Mouse (Mus musculus): Measurements from ENCODE around the gene Lmbr1l. TPM values are rescaled to one million over a fixed set of nuclear protein-coding genes. Genes with fewer than 3 reads are reported as not detected.

The Lmbr1l gene
- polyA plus RNA-seq, 1 experiment from 2014 or later = 6.2 TPM

GRCm38 (mm10) chr15:98871070-98871915 is 46.7 kb downstream of the Lmbr1l start, which contains the start of gene Kmt2d:
Gene Kmt2d (minus strand): TSS chr15:98871204.
- H3K4me1 ChIP-seq (ENCODE audit: control insufficient read depth, insufficient read depth, low read length) = peaks cover 26% of the 10 kb centered on the region
- no peaks in the 10 kb centered on the region for H3K27me3 ChIP-seq (ENCODE audit: control insufficient read depth, insufficient read depth, low read length)
- H3K4me3 ChIP-seq (ENCODE audit: low read depth, low read length) = peak within 1 kb of the TSS; percentile 94
- H3K27ac ChIP-seq (replicated peaks; ENCODE audit: low read depth, low read length) = peak within 1 kb of the TSS; percentile 98
- H3K36me3 ChIP-seq (ENCODE audit: control insufficient read depth, insufficient read depth, low read length) = no peaks in the 10 kb centered on the region; the same call in 1 of the 2 replicates
- H3K9ac ChIP-seq (ENCODE audit: low read length) = peak within 1 kb of the TSS; percentile 99
- peak; percentile 70 for ATAC-seq (ENCODE audit: insufficient number of reproducible peaks, low FRiP score, low TSS enrichment, low read depth)
- under 1% methylated on average over 88 of the region's 94 CpGs for WGBS
- no peaks in the 10 kb centered on the region for H3K9me3 ChIP-seq (ENCODE audit: control insufficient read depth, low read length)
- DNase-seq (ENCODE audit: low spot score) = peak; percentile 63
- H3K4me2 ChIP-seq (ENCODE audit: low read depth, severe bottlenecking) = peak within 1 kb of the TSS; percentile 98

GRCm38 (mm10) chr15:98870179-98871069 is 47.6 kb downstream of the Lmbr1l start:
- DNase-seq (ENCODE audit: low spot score) = peak; percentile 60
- 1% methylated on average over 16 of the region's 16 CpGs for WGBS

GRCm38 (mm10) chr15:98869342-98870178 is 48.5 kb downstream of the Lmbr1l start:
- WGBS = 14% methylated on average over 8 of the region's 8 CpGs

More at GRCm38 (mm10) chr15:98870179-98871069, 47.6 kb downstream of the Lmbr1l start:
- Histone ChIP-seq H3K27ac (replicated peaks; ENCODE audit: low read depth, low read length) (peak overlapping the region; percentile 98; the same call in 1 of the 2 replicates), H3K9me3 (ENCODE audit: control insufficient read depth, low read length) (no peaks in the 10 kb centered on the region), H3K27me3 (ENCODE audit: control insufficient read depth, insufficient read depth, low read length) (no peaks in the 10 kb centered on the region), H3K4me2 (ENCODE audit: low read depth, severe bottlenecking) (peak overlapping the region; percentile 98), H3K36me3 (ENCODE audit: control insufficient read depth, insufficient read depth, low read length) (peaks cover 8% of the 10 kb centered on the region), H3K4me3 (ENCODE audit: low read depth, low read length) (peak overlapping the region; percentile 94), H3K4me1 (ENCODE audit: control insufficient read depth, insufficient read depth, low read length) (peaks cover 26% of the 10 kb centered on the region), H3K9ac (ENCODE audit: low read length) (peak overlapping the region; percentile 99)
- no peak for ATAC-seq (ENCODE audit: insufficient number of reproducible peaks, low FRiP score, low TSS enrichment, low read depth)

GRCm38 (mm10) chr15:98868346-98869063 is 49.5 kb downstream of the Lmbr1l start:
- H3K4me1 ChIP-seq (ENCODE audit: control insufficient read depth, insufficient read depth, low read length) = peaks cover 26% of the 10 kb centered on the region
- H3K9me3 ChIP-seq (ENCODE audit: control insufficient read depth, low read length) = no peaks in the 10 kb centered on the region
- peaks cover 20% of the 10 kb centered on the region for H3K36me3 ChIP-seq (ENCODE audit: control insufficient read depth, insufficient read depth, low read length)
- no peak for DNase-seq (ENCODE audit: low spot score)
- H3K27ac ChIP-seq (replicated peaks; ENCODE audit: low read depth, low read length) = no peak overlapping the region
- H3K4me2 ChIP-seq (ENCODE audit: low read depth, severe bottlenecking) = peak overlapping the region; percentile 98
- no peak for ATAC-seq (ENCODE audit: insufficient number of reproducible peaks, low FRiP score, low TSS enrichment, low read depth)
- peak overlapping the region; percentile 94 for H3K4me3 ChIP-seq (ENCODE audit: low read depth, low read length)
- WGBS = 54% methylated on average over 11 of the region's 11 CpGs
- peak overlapping the region; percentile 99 for H3K9ac ChIP-seq (ENCODE audit: low read length)
- H3K27me3 ChIP-seq (ENCODE audit: control insufficient read depth, insufficient read depth, low read length) = no peaks in the 10 kb centered on the region

More at GRCm38 (mm10) chr15:98869342-98870178, 48.5 kb downstream of the Lmbr1l start:
- Histone ChIP-seq H3K27ac (replicated peaks; ENCODE audit: low read depth, low read length) (no peak overlapping the region), H3K36me3 (ENCODE audit: control insufficient read depth, insufficient read depth, low read length) (peaks cover 10% of the 10 kb centered on the region), H3K4me3 (ENCODE audit: low read depth, low read length) (peak overlapping the region; percentile 94), H3K9ac (ENCODE audit: low read length) (peak overlapping the region; percentile 99), H3K4me1 (ENCODE audit: control insufficient read depth, insufficient read depth, low read length) (peaks cover 26% of the 10 kb centered on the region), H3K27me3 (ENCODE audit: control insufficient read depth, insufficient read depth, low read length) (no peaks in the 10 kb centered on the region), H3K4me2 (ENCODE audit: low read depth, severe bottlenecking) (peak overlapping the region; percentile 98), H3K9me3 (ENCODE audit: control insufficient read depth, low read length) (no peaks in the 10 kb centered on the region)
- DNase-seq (ENCODE audit: low spot score) = no peak
- ATAC-seq (ENCODE audit: insufficient number of reproducible peaks, low FRiP score, low TSS enrichment, low read depth) = no peak

GRCm38 (mm10) chr15:98867321-98867720 is 50.7 kb downstream of the Lmbr1l start:
- H3K27ac ChIP-seq (replicated peaks; ENCODE audit: low read depth, low read length) = no peak overlapping the region
- no peak overlapping the region for H3K4me3 ChIP-seq (ENCODE audit: low read depth, low read length)
- no peaks in the 10 kb centered on the region for H3K9me3 ChIP-seq (ENCODE audit: control insufficient read depth, low read length)
- no peak overlapping the region for H3K9ac ChIP-seq (ENCODE audit: low read length)
- 80% methylated on average over 6 of the region's 6 CpGs for WGBS
- DNase-seq (ENCODE audit: low spot score) (no peak), ATAC-seq (ENCODE audit: insufficient number of reproducible peaks, low FRiP score, low TSS enrichment, low read depth) (no peak)
- H3K4me2 ChIP-seq (ENCODE audit: low read depth, severe bottlenecking) = peak overlapping the region; percentile 20; the same call in 1 of the 2 replicates
- peaks cover 31% of the 10 kb centered on the region for H3K36me3 ChIP-seq (ENCODE audit: control insufficient read depth, insufficient read depth, low read length)
- no peaks in the 10 kb centered on the region for H3K27me3 ChIP-seq (ENCODE audit: control insufficient read depth, insufficient read depth, low read length)
- peaks cover 23% of the 10 kb centered on the region for H3K4me1 ChIP-seq (ENCODE audit: control insufficient read depth, insufficient read depth, low read length)

- no peak overlapping the region for H3K9ac ChIP-seq (ENCODE audit: low read length)
- H3K27ac ChIP-seq (replicated peaks; ENCODE audit: low read depth, low read length) = no peak overlapping the region
- ATAC-seq (ENCODE audit: insufficient number of reproducible peaks, low FRiP score, low TSS enrichment, low read depth) (no peak), DNase-seq (ENCODE audit: low spot score) (no peak)
- H3K4me1 ChIP-seq (ENCODE audit: control insufficient read depth, insufficient read depth, low read length) = peaks cover 23% of the 10 kb centered on the region
- H3K27me3 ChIP-seq (ENCODE audit: control insufficient read depth, insufficient read depth, low read length) = no peaks in the 10 kb centered on the region
- 87% methylated on average over 5 of the region's 5 CpGs for WGBS
- no peak overlapping the region for H3K4me3 ChIP-seq (ENCODE audit: low read depth, low read length)
- no peaks in the 10 kb centered on the region for H3K9me3 ChIP-seq (ENCODE audit: control insufficient read depth, low read length)
- peaks cover 39% of the 10 kb centered on the region for H3K36me3 ChIP-seq (ENCODE audit: control insufficient read depth, insufficient read depth, low read length)
- H3K4me2 ChIP-seq (ENCODE audit: low read depth, severe bottlenecking) = no peak overlapping the region
Measured at GRCm38 (mm10) chr15:98866501-98866900, 51.5 kb downstream of the Lmbr1l start.

GRCm38 (mm10) chr15:98865771-98866170 is 52.3 kb downstream of the Lmbr1l start:
- 97% methylated on average over 8 of the region's 8 CpGs for WGBS
- H3K4me1 ChIP-seq (ENCODE audit: control insufficient read depth, insufficient read depth, low read length) = peaks cover 23% of the 10 kb centered on the region
- H3K4me2 ChIP-seq (ENCODE audit: low read depth, severe bottlenecking) = no peak overlapping the region
- DNase-seq (ENCODE audit: low spot score) (no peak), ATAC-seq (ENCODE audit: insufficient number of reproducible peaks, low FRiP score, low TSS enrichment, low read depth) (no peak)
- H3K36me3 ChIP-seq (ENCODE audit: control insufficient read depth, insufficient read depth, low read length) = peaks cover 46% of the 10 kb centered on the region
- no peak overlapping the region for H3K27ac ChIP-seq (replicated peaks; ENCODE audit: low read depth, low read length)
- no peak overlapping the region for H3K9ac ChIP-seq (ENCODE audit: low read length)
- H3K4me3 ChIP-seq (ENCODE audit: low read depth, low read length) = no peak overlapping the region
- H3K9me3 ChIP-seq (ENCODE audit: control insufficient read depth, low read length) = no peaks in the 10 kb centered on the region
- H3K27me3 ChIP-seq (ENCODE audit: control insufficient read depth, insufficient read depth, low read length) = no peaks in the 10 kb centered on the region
